Mouse (Mus musculus) NIH3T3 (cell line): ENCODE data around the gene Arhgef16.

Source experiments
- DNase-seq: peaks from one replicate; pipeline ENCODE4 v3.0.0-alpha.2; 2012; ENCODE audit warnings: low read depth

The Arhgef16 gene

GRCm38 (mm10) chr4:154293735-154294201 lies 7.7 kb downstream of the Arhgef16 start:
- DNase-seq = no peak

DNA sequence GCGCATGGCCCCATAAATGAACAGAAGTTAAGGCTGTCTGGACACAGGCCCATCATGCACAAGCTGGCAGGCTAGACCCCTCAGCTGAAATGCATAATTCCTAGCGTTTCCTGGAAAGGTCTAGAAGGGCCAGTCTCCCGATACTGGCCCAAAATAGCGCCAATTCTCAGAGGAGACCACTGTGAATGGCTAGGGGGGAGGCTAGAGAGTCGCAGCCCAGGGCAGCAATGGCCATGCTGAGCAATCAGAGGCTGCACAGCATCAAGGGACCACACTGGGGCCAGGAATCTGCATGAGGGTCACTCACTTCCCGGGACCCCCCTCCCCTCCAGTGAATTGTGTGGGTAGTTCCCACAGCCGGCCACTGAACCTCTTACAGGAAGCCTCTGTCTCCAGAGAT lies 17.8 kb downstream of the Arhgef16 start:
- DNase-seq = no peak

- no peak for DNase-seq
These were observed 22.0 kb downstream of the Arhgef16 start for GRCm38 (mm10) chr4:154279481-154279880.

- peak; percentile 69 for DNase-seq
These were observed 28.5 kb downstream of the Arhgef16 start for GRCm38 (mm10) chr4:154273000-154273399.

DNA sequence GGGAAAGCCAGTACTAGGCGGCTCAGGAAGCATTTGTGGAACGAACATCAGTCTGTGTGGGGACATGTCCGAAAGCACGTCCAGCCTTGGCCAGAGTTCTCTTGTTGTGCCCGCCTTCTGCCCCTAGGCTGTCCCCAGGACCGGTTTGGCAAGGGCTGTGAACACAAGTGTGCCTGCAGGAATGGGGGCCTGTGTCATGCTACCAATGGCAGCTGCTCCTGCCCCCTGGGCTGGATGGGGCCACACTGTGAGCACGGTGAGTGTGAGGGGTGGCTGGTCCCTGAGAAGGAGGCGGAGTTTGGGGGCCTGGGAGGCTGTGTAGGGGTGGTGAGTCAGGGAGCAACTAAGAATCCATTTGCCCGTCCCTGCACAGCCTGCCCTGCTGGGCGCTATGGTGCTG lies 32.0 kb downstream of the Arhgef16 start:
- no peak for DNase-seq

DNA sequence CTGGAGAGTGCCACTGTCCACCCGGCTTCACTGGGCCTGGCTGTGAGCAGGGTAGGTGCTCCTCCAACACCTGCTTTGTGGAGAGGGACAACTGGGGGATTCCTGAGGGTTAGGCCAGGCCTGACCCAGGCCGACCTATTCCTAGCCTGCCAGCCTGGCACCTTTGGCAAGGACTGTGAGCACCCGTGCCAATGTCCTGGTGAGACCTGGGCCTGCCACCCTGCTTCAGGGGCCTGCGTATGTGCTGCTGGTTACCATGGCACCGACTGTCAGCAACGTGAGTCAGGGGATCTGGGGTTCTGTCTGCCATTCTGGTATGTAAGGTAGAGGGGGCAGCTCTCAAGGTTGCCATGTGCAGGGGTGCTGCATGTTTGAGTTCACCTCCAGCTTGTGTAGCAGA lies 34.0 kb downstream of the Arhgef16 start:
- DNase-seq = no peak

GRCm38 (mm10) chr4:154262071-154262470 lies 39.4 kb downstream of the Arhgef16 start:
- peak; percentile 28 for DNase-seq

DNA sequence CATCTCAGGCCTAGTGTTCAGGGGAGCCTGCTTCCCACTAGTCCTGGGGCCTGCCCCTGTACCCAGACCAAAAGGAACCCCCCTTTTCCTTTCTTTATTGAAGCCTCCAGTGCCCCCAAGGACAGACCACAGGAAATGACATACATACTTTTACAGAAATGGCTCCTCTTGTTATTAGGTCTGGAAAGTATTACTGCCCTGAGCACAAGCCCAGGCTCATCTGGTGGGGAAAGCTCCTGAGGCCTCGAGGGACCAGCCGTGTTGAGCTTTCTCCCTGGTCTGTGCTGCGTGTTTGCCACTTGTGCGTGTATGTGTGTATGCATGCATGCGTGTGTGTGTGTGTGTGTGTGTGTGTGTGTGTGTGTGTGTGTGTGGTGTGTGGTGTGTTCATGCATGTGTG lies 40.7 kb downstream of the Arhgef16 start:
- no peak for DNase-seq

DNA sequence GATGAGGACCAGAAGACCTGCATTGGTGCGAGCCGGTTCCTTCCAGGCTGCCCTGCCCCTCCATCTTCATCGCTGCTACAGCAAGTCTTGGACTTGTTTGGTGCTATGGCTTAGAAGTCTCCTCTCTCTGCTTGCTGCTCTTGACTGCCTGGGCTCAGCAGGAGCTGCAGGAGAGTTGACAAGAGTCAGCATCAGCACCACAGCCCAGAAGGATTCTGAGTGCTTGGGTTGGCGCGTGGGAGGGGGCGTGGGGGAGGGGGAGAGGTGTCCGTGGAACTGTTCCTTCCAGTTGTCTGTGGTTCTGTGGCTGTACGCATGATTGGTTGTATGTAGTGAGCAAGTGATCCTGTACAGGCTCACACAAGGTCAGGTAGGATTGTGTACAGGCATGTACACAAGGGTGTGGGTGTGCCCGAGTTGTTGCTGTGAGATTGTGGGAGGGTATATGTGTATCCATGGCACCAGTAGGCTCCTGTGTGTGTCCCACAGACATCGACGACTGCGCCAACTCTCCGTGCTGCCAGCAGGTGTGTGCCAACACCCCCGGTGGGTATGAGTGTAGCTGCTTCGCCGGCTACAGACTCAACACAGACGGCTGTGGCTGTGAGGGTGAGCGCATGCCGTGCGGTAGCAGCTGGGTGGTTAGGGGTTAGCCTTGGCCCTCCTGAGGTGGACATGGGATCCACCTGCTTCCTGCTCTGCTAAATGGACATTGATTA lies 48.8 kb downstream of the Arhgef16 start:
- no peak for DNase-seq

DNA sequence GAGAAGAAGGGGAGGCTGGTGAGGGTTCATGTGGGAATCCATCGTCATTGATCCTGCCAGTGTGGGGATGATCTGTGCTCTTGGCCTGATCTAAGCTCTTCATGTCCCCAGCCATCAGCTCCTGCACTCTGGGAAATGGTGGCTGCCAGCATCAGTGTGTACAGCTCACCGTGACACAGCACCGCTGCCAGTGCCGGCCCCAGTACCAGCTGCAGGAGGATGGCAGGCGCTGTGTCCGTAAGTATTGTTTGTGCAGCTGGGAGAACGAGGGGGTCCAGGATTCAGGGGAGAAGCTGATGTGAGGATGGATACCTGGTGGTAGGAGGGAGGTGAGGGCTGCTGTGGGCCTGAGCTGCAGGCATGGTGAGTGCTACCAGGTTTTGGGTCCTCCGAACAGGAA lies 52.2 kb downstream of the Arhgef16 start:
- DNase-seq = no peak

DNA sequence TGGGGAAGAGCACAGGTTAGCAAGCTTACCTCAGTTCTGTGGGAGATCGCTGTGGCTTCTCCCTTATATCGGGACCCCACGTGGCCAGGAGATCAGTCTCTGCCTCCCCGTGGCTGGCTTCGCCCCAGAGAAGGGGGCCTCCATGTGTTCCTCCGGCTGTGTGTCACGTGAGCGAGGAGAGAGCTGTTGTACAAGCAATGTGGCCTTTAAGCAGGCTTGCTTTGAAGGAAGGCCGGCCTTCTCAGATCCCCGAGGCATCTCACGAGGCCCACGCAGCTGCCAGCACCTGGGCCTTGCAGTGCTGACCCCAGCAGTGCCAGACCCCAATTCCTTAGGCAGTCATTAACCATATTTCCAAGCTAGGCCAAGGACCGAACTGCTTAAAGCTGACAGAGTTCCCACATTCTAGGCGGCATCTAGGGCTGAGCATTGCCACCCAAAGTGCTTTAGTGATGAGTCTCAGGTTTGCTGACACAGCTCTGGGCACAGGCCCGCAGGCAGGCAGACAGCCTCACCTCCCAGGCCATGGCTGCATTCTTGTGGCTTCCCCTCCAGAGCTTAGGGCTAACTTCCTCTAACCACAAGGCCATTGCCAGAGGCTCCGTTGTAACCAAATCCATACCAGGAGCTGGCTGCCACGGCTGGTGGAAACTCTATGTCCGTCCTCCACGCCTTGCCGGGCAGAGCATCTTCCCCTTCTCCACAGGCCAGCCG lies 53.2 kb downstream of the Arhgef16 start:
- DNase-seq = peak; percentile 41

- DNase-seq = no peak
These were observed 54.0 kb downstream of the Arhgef16 start for GRCm38 (mm10) chr4:154247207-154248091.

- DNase-seq = peak; percentile 80
These were observed 55.1 kb downstream of the Arhgef16 start for GRCm38 (mm10) chr4:154246115-154247040.

- DNase-seq = peak; percentile 57
These were observed 56.1 kb downstream of the Arhgef16 start for GRCm38 (mm10) chr4:154245342-154245741.

DNA sequence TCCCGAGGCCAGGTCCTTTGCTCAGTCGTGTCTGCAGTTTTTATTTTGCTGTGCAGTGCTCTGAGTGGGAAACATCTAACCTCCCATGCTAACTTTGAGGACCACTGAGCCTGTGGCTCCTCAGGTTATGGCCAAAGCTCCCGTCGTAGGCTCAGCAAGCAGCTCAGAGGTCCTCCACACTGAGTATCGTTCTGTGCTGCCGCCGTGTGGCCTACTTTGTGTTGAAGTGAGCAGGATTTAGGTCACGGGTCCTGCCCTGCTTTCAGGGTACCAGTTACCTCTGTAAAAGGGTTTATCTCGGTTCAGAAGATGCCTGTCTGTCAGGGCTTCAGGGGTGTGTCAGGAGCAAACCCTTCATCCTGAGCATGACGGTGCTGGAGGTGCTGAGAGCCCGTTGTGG lies 60.9 kb downstream of the Arhgef16 start:
- DNase-seq = no peak

DNA sequence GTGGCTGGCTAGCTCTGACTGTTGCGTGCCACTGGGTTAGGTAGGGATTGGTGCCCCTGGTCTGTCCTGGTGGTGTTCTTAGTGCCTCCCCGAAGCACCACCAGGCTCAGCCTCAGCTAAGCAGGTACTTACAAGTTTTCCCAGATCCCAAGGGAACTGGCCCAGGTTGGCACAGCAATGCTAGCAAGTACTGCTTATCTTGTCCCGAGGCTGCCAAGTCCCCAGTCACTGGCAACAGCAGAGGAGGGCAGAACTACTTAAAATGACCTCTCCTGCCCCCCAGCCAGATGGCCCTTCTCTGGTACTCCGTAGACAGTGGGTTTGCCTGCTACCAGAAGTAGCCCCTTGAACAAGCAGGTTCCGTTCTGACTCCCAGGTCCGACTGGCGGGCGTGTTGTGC lies 62.3 kb downstream of the Arhgef16 start:
- no peak for DNase-seq

DNA sequence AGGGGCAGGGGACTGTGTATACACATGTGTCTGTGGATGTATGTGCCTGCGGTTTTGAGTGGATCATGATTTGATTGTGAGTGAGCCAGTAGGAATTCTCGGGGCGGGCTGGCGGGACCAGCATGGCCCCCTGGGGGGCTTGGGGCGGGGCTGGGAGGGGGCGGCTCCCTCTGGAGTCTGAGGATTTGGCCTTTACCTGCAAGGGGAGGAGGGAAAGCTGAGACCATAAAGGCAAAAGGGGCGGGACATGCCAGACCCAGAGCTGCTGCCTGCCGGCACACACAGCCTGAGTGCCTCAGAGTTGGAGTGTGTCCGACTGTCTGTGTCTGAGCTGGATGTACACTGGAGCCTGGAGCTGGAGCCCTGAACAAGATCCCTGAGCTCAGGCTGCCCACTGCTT lies 64.2 kb downstream of the Arhgef16 start:
- no peak for DNase-seq

GRCm38 (mm10) chr4:154236893-154237292 lies 64.6 kb downstream of the Arhgef16 start:
- DNase-seq = no peak

GRCm38 (mm10) chr4:154236001-154236400 lies 65.5 kb downstream of the Arhgef16 start:
- no peak for DNase-seq

DNA sequence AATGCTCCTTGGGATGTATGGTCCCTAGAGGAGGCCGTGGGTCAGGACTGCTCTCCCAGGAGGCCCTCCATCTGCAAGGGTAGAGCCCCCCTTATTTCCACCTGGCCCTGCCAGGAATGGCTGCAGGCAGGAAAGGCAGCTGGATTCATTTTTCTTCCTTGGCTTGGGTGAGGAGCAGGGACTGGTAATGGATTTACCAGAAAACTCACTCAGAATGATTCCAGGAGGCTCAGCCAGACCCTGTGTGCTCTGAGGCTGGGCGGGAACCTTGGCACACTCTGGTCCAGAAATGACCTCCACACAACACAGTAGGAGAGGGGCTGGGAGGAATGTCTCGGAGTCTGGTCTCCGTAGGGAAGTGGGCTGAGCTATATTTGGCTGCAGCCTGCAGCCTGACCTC lies 69.2 kb downstream of the Arhgef16 start:
- DNase-seq = no peak

- DNase-seq = no peak
These were observed 70.1 kb downstream of the Arhgef16 start for GRCm38 (mm10) chr4:154231380-154231779.
